Mouse (Mus musculus) left cerebral cortex, postnatal 14 days (tissue): Measurements from ENCODE around the gene Cox6b2. TPM values are rescaled to one million over a fixed set of nuclear protein-coding genes. Genes with fewer than 3 reads are reported as not detected.

Experiments used
- DNase-seq, 2 experiments: peaks; one replicate each; pipeline ENCODE4 v3.0.0; 2021 to 2022; ENCODE audit warnings: low spot score in 2 of 2, mixed read lengths in 1 of 2
- intact Hi-C: fragments of 180-260 bp; cut with DNase I; formaldehyde crosslinking; loops from one replicate; pipeline ENCODE4 v1.15.1; 2025
- total RNA-seq, 2 experiments: library from RNA; stranded (reverse); gene quantifications; 2 replicates each; pipeline ENCODE4 v1.2.3; 2021

Cox6b2 gene
- total RNA-seq, 2 experiments from 2014 or later = 5.1 to 5.7 TPM

- intact Hi-C loops = no loop called here
- no peak for DNase-seq
These were observed 19.9 kb downstream of the Cox6b2 start for GRCm38 (mm10) chr7:4732968-4733392.

- intact Hi-C loops = no loop called here
- DNase-seq = no peak
These were observed 21.8 kb downstream of the Cox6b2 start for GRCm38 (mm10) chr7:4731090-4731489.

GRCm38 (mm10) chr7:4725169-4725568 lies 27.7 kb downstream of the Cox6b2 start, which contains the start of gene Tmem150b:
TSS of gene Tmem150b (minus strand) at chr7:4725249.
- DNase-seq = no peak
- intact Hi-C loops = no loop called here

- intact Hi-C loops = no loop called here
- DNase-seq = no peak
These were observed 28.5 kb downstream of the Cox6b2 start for GRCm38 (mm10) chr7:4724359-4724758.

GRCm38 (mm10) chr7:4723508-4723907 lies 29.4 kb downstream of the Cox6b2 start:
- DNase-seq = peak in 1 of 2 experiments; percentile 44
- intact Hi-C loops = no loop called here

GRCm38 (mm10) chr7:4719276-4719675 lies 33.6 kb downstream of the Cox6b2 start:
- intact Hi-C loops = loop anchor here (10.0 kb wide), 1 partner anchor 76 kb away; the partner anchor contains the start of gene Rpl28

GRCm38 (mm10) chr7:4716955-4717354 lies 35.9 kb downstream of the Cox6b2 start:
- no peak for DNase-seq
- intact Hi-C loops = loop anchor here (10.0 kb wide), 1 partner anchor 78 kb away; the partner anchor contains the start of gene Rpl28

More at GRCm38 (mm10) chr7:4719276-4719675, 33.6 kb downstream of the Cox6b2 start:
- no peak for DNase-seq

GRCm38 (mm10) chr7:4712594-4712993 lies 40.3 kb downstream of the Cox6b2 start:
- DNase-seq = no peak
- intact Hi-C loops = loop anchor here (10.0 kb wide), 1 partner anchor 82 kb away; the partner anchor contains the start of gene Rpl28

- DNase-seq = peak in 1 of 2 experiments; percentile 60
- intact Hi-C loops = no loop called here
These were observed 47.8 kb downstream of the Cox6b2 start for GRCm38 (mm10) chr7:4705098-4705497.

- intact Hi-C loops = no loop called here
- no peak for DNase-seq
These were observed 49.7 kb downstream of the Cox6b2 start for GRCm38 (mm10) chr7:4703195-4703594.

GRCm38 (mm10) chr7:4702334-4702733 lies 50.6 kb downstream of the Cox6b2 start:
- DNase-seq = no peak
- intact Hi-C loops = no loop called here

Other genes starting within 250 kb of the Cox6b2 start
- 1 to 10 TPM; 2.7 to 4.3 TPM for gene Tnnt1, start 236.7 kb downstream of the Cox6b2 start, total RNA-seq
- gene Tnni3, start 228.9 kb downstream of the Cox6b2 start, total RNA-seq = under 1 TPM in 1 of 2 experiments, not detected in 1; 0.55 TPM
- under 1 TPM; 0.31 to 0.34 TPM for gene Dnaaf3, start 220.6 kb downstream of the Cox6b2 start, total RNA-seq
- gene Syt5, start 205.6 kb downstream of the Cox6b2 start, total RNA-seq = 100 to 1,000 TPM; 241 to 259 TPM
- under 1 TPM; 0.57 to 0.93 TPM for gene Ptprh, start 149.1 kb downstream of the Cox6b2 start, total RNA-seq
- 10 to 100 TPM; 10.8 to 10.9 TPM for gene Tmem86b, start 121.7 kb downstream of the Cox6b2 start, total RNA-seq
- 100 to 1,000 TPM; 132 to 135 TPM for gene Ppp6r1, start 94.1 kb downstream of the Cox6b2 start, total RNA-seq
- 100 to 1,000 TPM; 102 to 108 TPM for gene Hspbp1, start 68.0 kb downstream of the Cox6b2 start, total RNA-seq
- 100 to 1,000 TPM; 330 to 331 TPM for gene Brsk1, start 62.5 kb downstream of the Cox6b2 start, total RNA-seq
- under 1 TPM in 1 of 2 experiments, not detected in 1; 0.21 TPM for gene Tmem150b, start 27.8 kb downstream of the Cox6b2 start, total RNA-seq
- 10 to 100 TPM; 37.1 to 43.3 TPM for gene Kmt5c, start 13.0 kb downstream of the Cox6b2 start, total RNA-seq
- not detected for gene Fam71e2, start 18.2 kb upstream of the Cox6b2 start, total RNA-seq
- under 1 TPM; 0.18 to 0.55 TPM for gene Il11, start 29.8 kb upstream of the Cox6b2 start, total RNA-seq
- not detected for gene Tmem190, start 29.8 kb upstream of the Cox6b2 start, total RNA-seq
- 1 to 10 TPM; 2.7 to 4.4 TPM for gene Tmem238, start 36.6 kb upstream of the Cox6b2 start, total RNA-seq
- gene Rpl28, start 39.8 kb upstream of the Cox6b2 start, total RNA-seq = 100 to 1,000 TPM; 480 to 489 TPM
- 100 to 1,000 TPM; 115 to 145 TPM for gene Ube2s, start 59.5 kb upstream of the Cox6b2 start, total RNA-seq
- gene Shisa7, start 91.6 kb upstream of the Cox6b2 start, total RNA-seq = 100 to 1,000 TPM; 116 to 133 TPM
- 1 to 10 TPM; 4.6 to 5.0 TPM for gene Isoc2b, start 117.2 kb upstream of the Cox6b2 start, total RNA-seq
- 1 to 10 TPM; 7.5 to 8.6 TPM for gene Isoc2a, start 124.1 kb upstream of the Cox6b2 start, total RNA-seq
- under 1 TPM; 0.29 to 0.34 TPM for gene Gm36210, start 153.4 kb upstream of the Cox6b2 start, total RNA-seq
- 10 to 100 TPM; 14.5 to 16.3 TPM for gene Zfp628, start 162.1 kb upstream of the Cox6b2 start, total RNA-seq
- 10 to 100 TPM; 86.6 to 92.4 TPM for gene Nat14, start 168.9 kb upstream of the Cox6b2 start, total RNA-seq
- 1 to 10 TPM; 2.3 to 2.9 TPM for gene Ssc5d, start 172.7 kb upstream of the Cox6b2 start, total RNA-seq
- gene Sbk2, start 211.3 kb upstream of the Cox6b2 start, total RNA-seq = under 1 TPM in 1 of 2 experiments, not detected in 1; 0.15 TPM
- gene Sbk3, start 218.1 kb upstream of the Cox6b2 start, total RNA-seq = under 1 TPM; 0.42 to 0.55 TPM
- gene Zfp579, start 243.1 kb upstream of the Cox6b2 start, total RNA-seq = 10 to 100 TPM; 33.8 to 36.3 TPM